Mouse (Mus musculus) midbrain, embryonic 15.5 days (tissue): ENCODE results near the gene Cacna1e. TPM values are rescaled to one million over a fixed set of nuclear protein-coding genes. Genes with fewer than 3 reads are reported as not detected.
A peak's percentile ranks its signal among the peaks of the same experiment; 100 is the strongest.

ENCODE experiments used
- ATAC-seq: fragments of 200-750 bp; cut with Nextera tagmentation; replicated peaks from 2 replicates; pipeline ENCODE4 v1.8.0; 2017; ENCODE audit warnings: moderate TSS enrichment
- H3K27ac ChIP-seq: fragments of 300-500 bp; sonication (generic); 2 replicates; pipeline ENCODE4 v1.5.1; 2015; ENCODE audit warnings: mild to moderate bottlenecking, inconsistent platforms
- H3K27me3 ChIP-seq: fragments of 300-500 bp; sonication (generic); replicated peaks from 2 replicates; pipeline ENCODE4 v1.6.1; 2015; ENCODE audit warnings: inconsistent platforms
- H3K36me3 ChIP-seq: fragments of 300-500 bp; sonication (generic); replicated peaks from 2 replicates; pipeline ENCODE4 v1.6.1; 2015; ENCODE audit warnings: inconsistent platforms
- H3K4me1 ChIP-seq: fragments of 300-500 bp; sonication (generic); 2 replicates; pipeline ENCODE4 v1.6.1; 2015; ENCODE audit warnings: inconsistent platforms
- H3K4me2 ChIP-seq: fragments of 300-500 bp; sonication (generic); 2 replicates; pipeline ENCODE4 v1.6.1; 2015; ENCODE audit warnings: inconsistent platforms, mild to moderate bottlenecking, moderate library complexity
- H3K4me3 ChIP-seq: fragments of 300-500 bp; sonication (generic); 2 replicates; pipeline ENCODE4 v1.5.1; 2015; ENCODE audit warnings: mild to moderate bottlenecking, inconsistent platforms
- H3K9ac ChIP-seq: fragments of 300-500 bp; sonication (generic); 2 replicates; pipeline ENCODE4 v1.6.1; 2015; ENCODE audit warnings: mild to moderate bottlenecking, inconsistent platforms
- H3K9me3 ChIP-seq: fragments of 300-500 bp; sonication (generic); 2 replicates; pipeline ENCODE4 v1.6.1; 2016; ENCODE audit warnings: inconsistent platforms
- WGBS: fragments of 180-500 bp; shearing (Covaris S2); methylation state at CpG from one replicate; pipeline ENCODE4 v1.1.7; 2015; ENCODE audit warnings: mixed read lengths; 5-methylcytosine and 5-hydroxymethylcytosine counted together
- polyA plus RNA-seq: library from polyadenylated mRNA; unstranded; fragments of >200 nt; fragmentation: Nextera tagmentation; extraction: Ambion mirVana; gene quantifications from 2 replicates; pipeline ENCODE4 v1.2.1, GENCODE M21; 2015

Cacna1e gene
- polyA plus RNA-seq = 18.2 and 19.3 TPM in 2 replicates

DNA sequence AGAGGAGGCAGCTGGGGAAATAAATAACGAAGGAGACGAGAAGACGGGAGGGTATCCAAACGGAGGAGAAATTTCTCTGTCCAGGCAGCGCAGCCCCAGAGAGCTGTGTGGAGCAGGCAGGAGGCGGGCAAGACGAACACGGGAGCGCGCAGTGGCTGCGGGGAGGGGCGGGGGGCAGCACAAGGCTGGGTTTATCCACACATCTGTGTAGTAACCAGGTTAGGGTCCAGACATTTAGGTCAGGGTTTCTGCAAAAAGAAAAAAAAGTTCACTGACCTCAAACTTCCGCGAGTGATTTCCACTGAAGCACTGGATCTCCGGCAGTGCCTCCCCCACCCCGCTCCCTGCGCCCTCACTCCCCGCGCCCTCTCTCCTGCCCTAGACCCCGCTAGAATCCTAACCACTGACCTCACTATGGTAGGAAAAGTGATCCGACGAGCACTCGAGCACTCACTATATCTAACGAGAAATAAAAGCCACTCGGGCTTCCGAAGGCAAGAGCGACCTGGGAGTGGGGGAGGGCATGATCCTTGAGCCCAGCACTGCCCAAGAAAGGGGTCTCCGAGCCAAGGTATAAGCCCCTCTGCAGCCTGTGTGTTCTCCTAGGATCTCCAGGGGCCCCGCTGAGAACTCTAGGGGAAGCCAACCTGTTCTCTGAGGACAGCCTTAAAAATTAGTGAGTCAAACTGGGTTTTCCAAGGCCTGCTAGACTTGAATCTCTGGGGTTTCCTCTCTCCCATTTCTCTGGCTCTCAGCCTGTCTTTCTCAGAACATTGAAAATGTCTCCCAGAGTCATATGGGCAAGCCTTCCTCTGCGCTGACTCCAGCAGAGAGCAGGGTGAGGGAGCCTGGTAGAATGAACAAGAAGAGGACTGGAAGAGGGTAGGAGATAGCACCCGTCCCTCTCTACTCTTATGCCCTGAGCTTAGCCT is at the start of gene Cacna1e:
Gene Cacna1e, minus strand, starts transcription at position 227 of the 932 bp plus-strand sequence.
- WGBS = 8% methylated on average over 31 of the region's 31 CpGs
- peak within 1 kb of the TSS; percentile 73 for H3K4me2 ChIP-seq
- no peaks in the 10 kb centered on the region for H3K9me3 ChIP-seq
- H3K27ac ChIP-seq = no peak within 1 kb of the TSS
- no peaks in the 10 kb centered on the region for H3K36me3 ChIP-seq
- peaks cover 4% of the 10 kb centered on the region; the same call in 1 of the 2 replicates for H3K27me3 ChIP-seq
- ATAC-seq = peak; percentile 63
- peak within 1 kb of the TSS; percentile 41 for H3K4me3 ChIP-seq
- H3K9ac ChIP-seq = peak within 1 kb of the TSS; percentile 25
- peaks cover 47% of the 10 kb centered on the region for H3K4me1 ChIP-seq

DNA sequence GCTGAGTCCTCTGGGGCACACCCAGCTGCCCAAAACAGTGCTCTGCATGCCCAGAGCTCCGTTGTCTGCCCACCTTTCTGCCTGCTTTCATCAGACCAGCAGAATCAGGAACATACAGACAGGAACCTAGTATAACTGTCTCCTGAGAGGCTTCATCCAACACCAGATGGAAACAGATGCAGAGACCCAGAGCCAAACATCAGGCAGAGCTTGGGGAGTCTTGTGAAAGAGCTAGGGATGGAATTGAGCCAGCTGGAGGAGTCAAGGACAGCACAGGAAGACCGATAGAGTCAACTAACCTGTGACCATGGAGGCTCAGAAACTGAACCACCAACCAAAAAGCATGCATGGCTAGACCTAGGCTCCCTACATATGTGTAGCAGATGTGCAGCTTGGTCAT is 34.1 kb upstream of the Cacna1e start:
- H3K9me3 ChIP-seq = no peaks in the 10 kb centered on the region
- no peaks in the 10 kb centered on the region for H3K36me3 ChIP-seq
- no peak overlapping the region for H3K27ac ChIP-seq
- H3K27me3 ChIP-seq = no peaks in the 10 kb centered on the region
- H3K9ac ChIP-seq = no peak overlapping the region
- no peak overlapping the region for H3K4me3 ChIP-seq
- H3K4me2 ChIP-seq = no peak overlapping the region
- 89% methylated on average over 2 of the region's 2 CpGs for WGBS
- no peak for ATAC-seq
- no peaks in the 10 kb centered on the region for H3K4me1 ChIP-seq

DNA sequence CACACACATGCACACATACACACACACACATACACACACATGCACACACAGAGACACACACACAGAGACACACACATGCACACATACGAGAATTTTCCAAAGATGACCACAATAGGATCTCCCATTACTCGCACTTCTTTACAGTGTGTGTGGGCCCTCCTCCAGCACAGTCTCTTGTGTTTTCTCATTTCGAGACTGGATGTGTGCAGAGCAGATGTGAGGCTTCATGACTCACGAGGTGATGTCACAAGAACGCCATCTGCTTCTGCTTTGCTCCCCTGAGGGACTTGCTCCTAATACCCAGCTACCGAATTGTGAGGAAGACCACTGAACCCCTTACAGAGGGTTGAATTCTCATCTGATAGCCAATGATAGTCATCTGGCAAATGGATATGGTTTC is 33.1 kb upstream of the Cacna1e start:
- H3K9ac ChIP-seq = no peak overlapping the region
- H3K36me3 ChIP-seq = no peaks in the 10 kb centered on the region
- no peak overlapping the region for H3K27ac ChIP-seq
- H3K27me3 ChIP-seq = no peaks in the 10 kb centered on the region
- no peak overlapping the region for H3K4me2 ChIP-seq
- H3K4me3 ChIP-seq = no peak overlapping the region
- WGBS = 82% methylated on average over 6 of the region's 6 CpGs
- ATAC-seq = no peak
- no peaks in the 10 kb centered on the region for H3K4me1 ChIP-seq
- H3K9me3 ChIP-seq = no peaks in the 10 kb centered on the region

DNA sequence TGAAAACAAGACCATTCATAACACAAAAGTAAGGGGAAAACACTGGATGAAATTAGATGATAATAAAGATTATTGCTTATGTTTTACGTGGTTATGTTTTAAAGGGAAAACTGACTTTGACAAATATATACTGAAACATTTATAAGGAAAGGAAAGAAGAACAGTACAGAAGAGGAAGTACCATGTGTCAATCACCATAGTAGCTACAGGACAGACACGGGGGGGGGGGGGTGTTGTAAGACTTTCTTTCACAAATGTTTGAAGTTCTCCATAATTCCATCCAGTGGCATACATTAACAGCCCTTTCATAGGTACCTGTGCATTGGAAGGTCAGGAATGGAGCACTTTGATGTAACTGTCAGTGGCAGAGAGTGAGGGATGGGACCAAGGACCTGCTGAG is 25.3 kb upstream of the Cacna1e start:
- H3K4me3 ChIP-seq = no peak overlapping the region
- no peaks in the 10 kb centered on the region for H3K27me3 ChIP-seq
- H3K36me3 ChIP-seq = no peaks in the 10 kb centered on the region
- H3K27ac ChIP-seq = no peak overlapping the region
- no peak for ATAC-seq
- H3K4me2 ChIP-seq = no peak overlapping the region
- WGBS = 75% methylated on average over 2 of the region's 2 CpGs
- no peaks in the 10 kb centered on the region for H3K9me3 ChIP-seq
- H3K9ac ChIP-seq = no peak overlapping the region
- H3K4me1 ChIP-seq = no peaks in the 10 kb centered on the region

DNA sequence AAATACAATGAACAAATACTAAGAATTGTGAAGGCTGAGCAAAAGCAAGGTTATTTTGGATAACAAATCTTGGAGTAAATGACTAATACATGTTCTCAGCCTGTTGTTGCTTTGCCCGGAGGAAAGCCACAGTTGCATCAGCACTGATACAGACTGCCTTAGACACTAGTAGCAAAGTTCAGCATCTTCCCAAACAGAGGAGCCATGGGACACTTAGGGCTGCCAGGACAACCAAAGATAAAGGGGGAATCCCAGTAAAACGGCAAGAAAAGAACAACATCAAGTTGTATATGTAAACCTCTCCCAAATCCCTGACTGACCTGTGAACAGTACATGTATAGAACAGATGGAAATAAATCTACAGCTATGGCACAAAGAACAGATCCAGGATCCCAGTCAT is 13.1 kb upstream of the Cacna1e start:
- H3K27me3 ChIP-seq = no peaks in the 10 kb centered on the region
- H3K4me3 ChIP-seq = no peak overlapping the region
- H3K27ac ChIP-seq = no peak overlapping the region
- no peak for ATAC-seq
- no peaks in the 10 kb centered on the region for H3K9me3 ChIP-seq
- 93% methylated on average over 2 of the region's 2 CpGs for WGBS
- H3K4me1 ChIP-seq = no peaks in the 10 kb centered on the region
- H3K4me2 ChIP-seq = no peak overlapping the region
- no peak overlapping the region for H3K9ac ChIP-seq
- no peaks in the 10 kb centered on the region for H3K36me3 ChIP-seq

DNA sequence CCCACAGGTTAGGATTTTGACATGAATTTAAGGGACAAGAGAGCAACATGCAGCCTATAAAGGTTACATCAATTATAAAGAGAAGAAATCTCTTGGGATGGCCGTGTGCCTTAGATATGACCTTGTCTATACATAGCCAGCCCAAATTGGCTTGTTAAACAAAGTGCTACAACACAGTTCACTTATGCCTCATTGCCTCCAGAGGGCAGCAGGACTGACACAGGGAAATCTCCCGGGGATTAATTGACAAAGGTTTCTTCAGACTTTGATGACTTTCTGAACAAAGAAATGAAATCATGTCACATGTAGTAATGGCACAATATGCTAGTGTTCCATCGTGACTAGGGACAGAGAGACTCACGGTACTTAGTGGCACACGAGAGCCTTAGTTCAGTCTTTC is 5.9 kb upstream of the Cacna1e start:
- no peak overlapping the region for H3K9ac ChIP-seq
- no peaks in the 10 kb centered on the region for H3K9me3 ChIP-seq
- peaks cover 25% of the 10 kb centered on the region for H3K4me1 ChIP-seq
- H3K27me3 ChIP-seq = 0 out of 2 replicates have a peak, but pooled peaks cover 2% of the 10 kb centered on the region
- no peak overlapping the region for H3K4me2 ChIP-seq
- H3K36me3 ChIP-seq = no peaks in the 10 kb centered on the region
- no peak for ATAC-seq
- H3K4me3 ChIP-seq = no peak overlapping the region
- H3K27ac ChIP-seq = no peak overlapping the region
- 63% methylated on average over 5 of the region's 5 CpGs for WGBS

DNA sequence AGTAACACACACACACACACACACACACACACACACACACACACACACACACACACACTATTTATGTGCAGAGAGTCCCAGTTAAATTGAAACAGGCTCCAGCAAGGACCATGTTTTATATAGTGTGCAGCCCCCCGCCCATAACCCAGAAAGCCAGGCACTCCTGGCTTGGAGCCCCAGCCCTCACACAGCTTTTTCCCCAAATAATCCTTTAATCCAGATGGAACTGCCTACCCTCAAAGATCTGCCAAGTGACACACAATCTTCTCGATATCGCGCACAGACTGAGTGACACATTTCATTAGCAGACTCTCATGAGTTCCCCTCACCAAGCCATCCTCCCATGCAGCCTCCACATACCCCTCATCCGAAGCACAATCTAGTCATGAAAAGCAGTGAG is 4.2 kb upstream of the Cacna1e start:
- H3K4me1 ChIP-seq = peaks cover 42% of the 10 kb centered on the region
- 58% methylated on average over 5 of the region's 5 CpGs for WGBS
- H3K9ac ChIP-seq = no peak overlapping the region
- no peaks in the 10 kb centered on the region for H3K36me3 ChIP-seq
- no peak overlapping the region for H3K4me2 ChIP-seq
- H3K27ac ChIP-seq = no peak overlapping the region
- no peak overlapping the region for H3K4me3 ChIP-seq
- ATAC-seq = no peak
- 0 out of 2 replicates have a peak, but pooled peaks cover 4% of the 10 kb centered on the region for H3K27me3 ChIP-seq
- H3K9me3 ChIP-seq = no peaks in the 10 kb centered on the region

DNA sequence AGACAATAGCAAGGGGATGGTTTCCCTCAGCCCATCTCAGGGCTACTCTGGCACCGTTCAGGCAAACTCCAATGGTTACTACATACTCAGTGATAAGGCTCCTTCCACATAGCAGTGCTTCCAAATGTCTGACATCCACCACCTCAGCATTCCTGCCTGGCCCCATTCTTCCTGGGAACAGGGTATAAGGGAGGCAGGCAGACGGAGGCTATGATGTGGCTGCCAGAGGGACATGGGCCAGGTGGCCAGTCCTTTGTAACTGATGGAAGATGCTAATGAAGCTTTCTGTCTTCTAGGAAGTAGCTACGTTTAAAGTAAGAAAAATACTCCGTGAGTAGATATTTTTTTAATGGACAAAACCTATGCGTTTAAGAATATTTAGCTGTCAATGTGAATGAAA is 3.7 kb upstream of the Cacna1e start:
- Histone ChIP-seq H3K4me2 (no peak overlapping the region), H3K27ac (no peak overlapping the region; the same call in 1 of the 2 replicates), H3K36me3 (no peaks in the 10 kb centered on the region), H3K9ac (no peak overlapping the region), H3K4me1 (peaks cover 47% of the 10 kb centered on the region), H3K4me3 (no peak overlapping the region), H3K27me3 (peaks cover 4% of the 10 kb centered on the region; the same call in 1 of the 2 replicates), H3K9me3 (no peaks in the 10 kb centered on the region)
- no peak for ATAC-seq
- 67% methylated on average over 5 of the region's 5 CpGs for WGBS

DNA sequence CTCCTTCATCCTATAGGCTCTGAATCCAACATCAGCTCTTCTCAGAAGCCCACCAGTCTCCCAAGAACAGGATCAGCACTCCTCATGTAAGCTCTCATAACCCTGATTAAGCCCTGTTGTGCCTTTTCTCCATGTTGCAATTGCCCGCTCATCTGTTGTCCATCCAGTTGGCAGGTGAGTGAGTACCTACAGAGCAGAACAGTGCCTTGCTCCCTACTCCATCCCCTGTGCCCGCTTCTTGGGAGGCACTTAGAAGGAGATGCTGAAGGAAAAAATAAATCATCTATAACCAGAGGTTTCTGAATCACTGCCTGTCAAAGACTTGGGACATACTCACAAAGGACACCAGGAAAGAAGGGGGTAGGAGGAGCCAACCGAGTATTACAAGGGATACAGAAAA is 3.2 kb upstream of the Cacna1e start:
- no peaks in the 10 kb centered on the region for H3K9me3 ChIP-seq
- no peaks in the 10 kb centered on the region for H3K36me3 ChIP-seq
- peak overlapping the region; percentile 77 for H3K27ac ChIP-seq
- 74% methylated on average over 3 of the region's 3 CpGs for WGBS
- H3K4me2 ChIP-seq = no peak overlapping the region
- no peak overlapping the region for H3K4me3 ChIP-seq
- H3K27me3 ChIP-seq = peaks cover 4% of the 10 kb centered on the region; the same call in 1 of the 2 replicates
- no peak overlapping the region for H3K9ac ChIP-seq
- ATAC-seq = no peak
- H3K4me1 ChIP-seq = peaks cover 47% of the 10 kb centered on the region

DNA sequence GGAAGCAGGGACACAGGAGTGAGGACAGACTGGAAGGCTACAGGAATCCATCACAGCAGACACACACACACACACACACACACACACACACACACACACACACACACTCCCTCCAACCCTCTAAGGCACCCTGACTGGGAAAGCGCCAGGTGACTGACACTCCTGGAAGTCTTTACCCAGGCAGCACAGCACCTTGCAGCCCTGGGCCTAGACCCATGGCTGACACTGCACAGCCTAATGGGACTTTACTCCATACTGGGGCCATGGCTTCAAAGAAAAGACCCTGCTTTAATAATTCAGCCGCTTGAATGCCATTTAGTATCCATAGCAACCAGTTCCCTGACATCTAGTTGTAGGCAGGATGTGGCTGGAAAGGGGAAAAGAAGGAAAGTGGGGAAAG is 2.3 kb upstream of the Cacna1e start:
- Histone ChIP-seq H3K9me3 (no peaks in the 10 kb centered on the region), H3K27me3 (peaks cover 4% of the 10 kb centered on the region; the same call in 1 of the 2 replicates), H3K4me1 (peaks cover 47% of the 10 kb centered on the region), H3K36me3 (no peaks in the 10 kb centered on the region), H3K9ac (no peak overlapping the region), H3K4me3 (no peak overlapping the region), H3K27ac (peak overlapping the region; percentile 77), H3K4me2 (no peak overlapping the region)
- peak; percentile 77 for ATAC-seq
- 19% methylated on average over 2 of the region's 2 CpGs for WGBS

DNA sequence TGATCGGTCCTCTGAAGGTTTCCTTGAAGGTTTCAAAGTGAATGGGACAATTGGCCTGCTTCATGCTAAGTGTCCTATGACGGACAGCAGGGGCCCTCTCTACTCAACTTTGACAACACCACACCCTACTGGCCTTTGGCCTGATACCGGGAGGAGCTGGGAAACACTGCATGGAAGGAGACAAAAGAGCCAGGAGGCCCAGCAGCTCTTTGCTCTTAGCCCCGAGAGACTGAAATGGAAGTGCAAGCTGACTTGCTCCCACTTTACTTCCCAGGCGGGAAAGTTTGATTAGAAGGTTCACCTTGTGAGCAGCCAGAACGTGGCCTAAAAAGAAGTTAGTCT is 877 bp upstream of the Cacna1e start:
- H3K27ac ChIP-seq = no peak overlapping the region
- H3K27me3 ChIP-seq = peaks cover 4% of the 10 kb centered on the region; the same call in 1 of the 2 replicates
- H3K4me2 ChIP-seq = no peak overlapping the region
- H3K4me3 ChIP-seq = no peak overlapping the region
- ATAC-seq = no peak
- H3K36me3 ChIP-seq = no peaks in the 10 kb centered on the region
- H3K4me1 ChIP-seq = peaks cover 47% of the 10 kb centered on the region
- no peaks in the 10 kb centered on the region for H3K9me3 ChIP-seq
- H3K9ac ChIP-seq = no peak overlapping the region
- WGBS = 30% methylated on average over 6 of the region's 6 CpGs

DNA sequence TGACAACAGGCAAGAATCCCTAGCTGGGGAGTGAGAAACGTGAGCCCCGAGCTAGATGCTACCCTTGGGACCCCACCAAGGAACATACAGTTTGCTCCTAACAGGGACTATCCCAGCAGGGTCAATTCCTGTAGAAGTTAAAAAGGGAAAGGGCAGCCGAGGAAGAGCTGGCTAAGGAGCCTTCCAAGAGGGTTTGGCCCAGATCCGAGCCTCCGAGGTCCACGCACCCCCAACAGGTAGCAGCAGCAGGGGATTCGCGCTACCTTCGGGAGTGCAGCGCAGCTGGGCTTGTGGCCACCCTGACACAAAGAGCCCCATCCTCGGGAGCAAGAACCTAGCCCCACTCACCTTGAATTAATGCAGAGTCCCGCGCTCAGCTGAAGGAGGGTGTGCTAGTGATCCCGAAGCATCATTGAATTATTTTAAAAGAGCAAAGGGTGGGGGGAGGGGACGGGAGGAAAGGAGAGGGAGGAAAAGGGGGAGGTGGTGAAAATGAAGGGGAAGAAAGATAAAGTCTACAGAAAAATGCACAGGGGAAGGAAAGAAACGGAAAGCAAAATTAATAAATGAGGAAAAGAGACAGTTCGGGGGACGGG is 607 bp downstream of the Cacna1e start:
- Histone ChIP-seq H3K4me1 (peaks cover 47% of the 10 kb centered on the region), H3K9ac (peak overlapping the region; percentile 25), H3K27ac (no peak overlapping the region), H3K9me3 (no peaks in the 10 kb centered on the region), H3K36me3 (no peaks in the 10 kb centered on the region), H3K27me3 (peaks cover 4% of the 10 kb centered on the region; the same call in 1 of the 2 replicates), H3K4me2 (peak overlapping the region; percentile 73), H3K4me3 (peak overlapping the region; percentile 41)
- no peak for ATAC-seq
- WGBS = 4% methylated on average over 18 of the region's 18 CpGs
